Mouse (Mus musculus) T-helper 2 cell (primary cell): ENCODE results near the gene Lcn2.

Experiments
- in situ Hi-C: fragments of 300-600 bp; cut with MboI, MseI; formaldehyde crosslinking; loops from one replicate; pipeline ENCODE4 v1.15.1; 2025; ENCODE audit warnings: high pct_unique_total_duplicates

The Lcn2 gene

GRCm38 (mm10) chr2:32387706-32388490 lies at the start of gene Lcn2:
Gene Lcn2, minus strand, starts transcription at chr2:32388252.
- in situ Hi-C loops = no loop called here

- in situ Hi-C loops = no loop called here
Measured at GRCm38 (mm10) chr2:32437612-32438166, 49.6 kb upstream of the Lcn2 start.

- in situ Hi-C loops = no loop called here
Measured at GRCm38 (mm10) chr2:32436686-32437372, 48.8 kb upstream of the Lcn2 start.

- in situ Hi-C loops = no loop called here
Measured at GRCm38 (mm10) chr2:32430701-32431676, 42.9 kb upstream of the Lcn2 start.

GRCm38 (mm10) chr2:32429215-32429891 lies 41.3 kb upstream of the Lcn2 start:
- in situ Hi-C loops = no loop called here

GRCm38 (mm10) chr2:32428262-32428722 lies 40.2 kb upstream of the Lcn2 start:
- in situ Hi-C loops = no loop called here

- in situ Hi-C loops = no loop called here
Measured at GRCm38 (mm10) chr2:32427720-32428119, 39.7 kb upstream of the Lcn2 start.

- in situ Hi-C loops = no loop called here
Measured at GRCm38 (mm10) chr2:32426141-32426540, 38.1 kb upstream of the Lcn2 start.

- in situ Hi-C loops = no loop called here
Measured at GRCm38 (mm10) chr2:32425568-32425967, 37.5 kb upstream of the Lcn2 start.

- in situ Hi-C loops = no loop called here
Measured at GRCm38 (mm10) chr2:32424796-32425195, 36.7 kb upstream of the Lcn2 start.

GRCm38 (mm10) chr2:32423481-32424331 lies 35.7 kb upstream of the Lcn2 start:
- in situ Hi-C loops = no loop called here

- in situ Hi-C loops = no loop called here
Measured at GRCm38 (mm10) chr2:32421851-32422251, 33.8 kb upstream of the Lcn2 start.

GRCm38 (mm10) chr2:32420647-32421046 lies 32.6 kb upstream of the Lcn2 start:
- in situ Hi-C loops = no loop called here

GRCm38 (mm10) chr2:32420066-32420608 lies 32.1 kb upstream of the Lcn2 start:
- in situ Hi-C loops = no loop called here

GRCm38 (mm10) chr2:32419359-32419758 lies 31.3 kb upstream of the Lcn2 start:
- in situ Hi-C loops = no loop called here

GRCm38 (mm10) chr2:32418430-32419151 lies 30.5 kb upstream of the Lcn2 start:
- in situ Hi-C loops = no loop called here

GRCm38 (mm10) chr2:32417486-32417885 lies 29.4 kb upstream of the Lcn2 start:
- in situ Hi-C loops = no loop called here

GRCm38 (mm10) chr2:32416556-32416955 lies 28.5 kb upstream of the Lcn2 start:
- in situ Hi-C loops = no loop called here

- in situ Hi-C loops = no loop called here
Measured at GRCm38 (mm10) chr2:32415801-32416200, 27.7 kb upstream of the Lcn2 start.
